Mouse (Mus musculus): ENCODE results near the gene Nlrc5.
A peak's percentile ranks its signal among the peaks of the same experiment; 100 is the strongest.

Gene Nlrc5

GRCm38 (mm10) chr8:94529875-94530274 lies 95.7 kb downstream of the Nlrc5 start:
- no peak for DNase-seq (ENCODE audit: low spot score in 2 of 2)

GRCm38 (mm10) chr8:94530643-94531042 lies 96.5 kb downstream of the Nlrc5 start:
- DNase-seq (ENCODE audit: low spot score in 2 of 2), result no peak

- no peak for DNase-seq (ENCODE audit: low spot score in 2 of 2)
Measured at GRCm38 (mm10) chr8:94532000-94532399, 97.8 kb downstream of the Nlrc5 start.

- no peak for DNase-seq (ENCODE audit: low spot score in 2 of 2)
Measured at GRCm38 (mm10) chr8:94532525-94532872, 98.3 kb downstream of the Nlrc5 start.

GRCm38 (mm10) chr8:94532873-94533671 lies 98.9 kb downstream of the Nlrc5 start, which contains the start of gene Cpne2:
Gene Cpne2, plus strand, starts transcription at chr8:94532990.
- peak; percentile 28 to 31 for DNase-seq (ENCODE audit: low spot score in 2 of 2)

- no peak for DNase-seq (ENCODE audit: low spot score in 2 of 2)
Measured at GRCm38 (mm10) chr8:94534612-94535011, 100.5 kb downstream of the Nlrc5 start.

- no peak for DNase-seq (ENCODE audit: low spot score in 2 of 2)
Measured at GRCm38 (mm10) chr8:94535631-94536030, 101.5 kb downstream of the Nlrc5 start.

GRCm38 (mm10) chr8:94537456-94537855 lies 103.3 kb downstream of the Nlrc5 start:
- DNase-seq (ENCODE audit: low spot score in 2 of 2), result no peak

GRCm38 (mm10) chr8:94540025-94540424 lies 105.9 kb downstream of the Nlrc5 start:
- no peak for DNase-seq (ENCODE audit: low spot score in 2 of 2)

GRCm38 (mm10) chr8:94540889-94541795 lies 107.0 kb downstream of the Nlrc5 start:
- no peak for DNase-seq (ENCODE audit: low spot score in 2 of 2)

GRCm38 (mm10) chr8:94543981-94544380 lies 109.8 kb downstream of the Nlrc5 start:
- DNase-seq (ENCODE audit: low spot score in 2 of 2), result no peak

GRCm38 (mm10) chr8:94549041-94549440 lies 114.9 kb downstream of the Nlrc5 start:
- DNase-seq (ENCODE audit: low spot score in 2 of 2), result no peak

GRCm38 (mm10) chr8:94549482-94549881 lies 115.3 kb downstream of the Nlrc5 start:
- DNase-seq (ENCODE audit: low spot score in 2 of 2), result no peak

GRCm38 (mm10) chr8:94549998-94550397 lies 115.8 kb downstream of the Nlrc5 start:
- DNase-seq (ENCODE audit: low spot score in 2 of 2), result no peak

- peak in 1 of 2 experiments; percentile 45 for DNase-seq (ENCODE audit: low spot score in 2 of 2)
Measured at GRCm38 (mm10) chr8:94551471-94552422, 117.6 kb downstream of the Nlrc5 start.

- no peak for DNase-seq (ENCODE audit: low spot score in 2 of 2)
Measured at GRCm38 (mm10) chr8:94552696-94553095, 118.5 kb downstream of the Nlrc5 start.

GRCm38 (mm10) chr8:94557281-94557680 lies 123.1 kb downstream of the Nlrc5 start:
- DNase-seq (ENCODE audit: low spot score in 2 of 2), result no peak

- no peak for DNase-seq (ENCODE audit: low spot score in 2 of 2)
Measured at GRCm38 (mm10) chr8:94561256-94561655, 127.1 kb downstream of the Nlrc5 start.

GRCm38 (mm10) chr8:94564421-94564820 lies 130.3 kb downstream of the Nlrc5 start:
- DNase-seq (ENCODE audit: low spot score in 2 of 2), result no peak

- no peak for DNase-seq (ENCODE audit: low spot score in 2 of 2)
Measured at GRCm38 (mm10) chr8:94566033-94566432, 131.9 kb downstream of the Nlrc5 start.

GRCm38 (mm10) chr8:94566446-94567158 lies 132.4 kb downstream of the Nlrc5 start:
- DNase-seq (ENCODE audit: low spot score in 2 of 2), result no peak

Measured in frontal cortex, postnatal 25 days (tissue).